Mouse (Mus musculus) kidney, postnatal 0 days (tissue): ENCODE measurements around the gene Olfr49. TPM values are rescaled to one million over a fixed set of nuclear protein-coding genes. Genes with fewer than 3 reads are reported as not detected.

Experiments used
- ATAC-seq: fragments of 200-750 bp; cut with Nextera tagmentation; replicated peaks from 2 replicates; pipeline ENCODE4 v1.8.0; 2017; ENCODE audit warnings: low read depth, moderate number of reproducible peaks, moderate TSS enrichment, moderate library complexity; ENCODE audit not compliant: low FRiP score
- DNase-seq: peaks from one replicate; pipeline ENCODE4 v3.0.0-alpha.2; 2016; ENCODE audit warnings: low spot score
- H3K27ac ChIP-seq: fragments of 300-500 bp; sonication (generic); 2 replicates; pipeline ENCODE4 v1.5.1; 2014; ENCODE audit warnings: mild to moderate bottlenecking
- H3K27me3 ChIP-seq: fragments of 300-500 bp; sonication (generic); 2 replicates; pipeline ENCODE4 v1.6.1; 2014; ENCODE audit warnings: low read length, mixed read lengths; ENCODE audit not compliant: insufficient read depth
- H3K36me3 ChIP-seq: fragments of 300-500 bp; sonication (generic); 2 replicates; pipeline ENCODE4 v1.6.1; 2014; ENCODE audit warnings: low read length, mixed read lengths; ENCODE audit not compliant: insufficient read depth
- H3K4me1 ChIP-seq: fragments of 300-500 bp; sonication (generic); replicated peaks from 2 replicates; pipeline ENCODE4 v1.6.1; 2014; ENCODE audit warnings: antibody characterized with exemption, low read length, mixed read lengths; ENCODE audit not compliant: insufficient read depth
- H3K4me2 ChIP-seq: fragments of 300-500 bp; sonication (generic); 2 replicates; pipeline ENCODE4 v1.6.1; 2014; ENCODE audit warnings: mild to moderate bottlenecking, low read length, moderate library complexity, mixed read lengths
- H3K4me3 ChIP-seq: fragments of 300-500 bp; sonication (generic); replicated peaks from 2 replicates; pipeline ENCODE4 v1.5.1; 2014; ENCODE audit warnings: low read depth, low read length
- H3K9ac ChIP-seq: fragments of 300-500 bp; sonication (generic); 2 replicates; pipeline ENCODE4 v1.6.1; 2014; ENCODE audit warnings: low read depth, low read length
- H3K9me3 ChIP-seq: fragments of 300-500 bp; sonication (generic); replicated peaks from 2 replicates; pipeline ENCODE4 v1.6.1; 2016; ENCODE audit warnings: low read length, inconsistent platforms, mixed read lengths
- CTCF ChIP-seq: IDR thresholded peaks from 2 replicates; pipeline ENCODE4 v1.5.1; 2016; ENCODE audit warnings: antibody characterized with exemption, low read depth, mild to moderate bottlenecking, moderate library complexity
- WGBS: fragments of 180-500 bp; shearing (Covaris S2); extraction: QIAGEN DNeasy Blood & Tissue Kit; methylation state at CpG from one replicate; pipeline ENCODE4 v1.1.7; 2014; 5-methylcytosine and 5-hydroxymethylcytosine counted together
- polyA plus RNA-seq: library from polyadenylated mRNA; unstranded; fragments of >200 nt; fragmentation: Nextera tagmentation; extraction: Ambion mirVana; gene quantifications from 2 replicates; pipeline ENCODE4 v1.2.1, GENCODE M21; 2015

Olfr49 gene
- polyA plus RNA-seq, 1 experiment from 2014 or later, result not detected

GRCm38 (mm10) chr14:54264231-54264630 is 20.5 kb downstream of the Olfr49 start:
- Histone ChIP-seq H3K4me2 (no peak overlapping the region), H3K9me3 (no peaks in the 10 kb centered on the region), H3K4me1 (peaks cover 6% of the 10 kb centered on the region), H3K9ac (no peak overlapping the region), H3K4me3 (no peak overlapping the region), H3K27me3 (no peaks in the 10 kb centered on the region), H3K27ac (no peak overlapping the region), H3K36me3 (peaks cover 42% of the 10 kb centered on the region; the same call in 1 of the 2 replicates)
- ATAC-seq (no peak), DNase-seq (no peak)
- TF ChIP-seq CTCF, result no peak
- 84% methylated on average over 7 of the region's 7 CpGs for WGBS

GRCm38 (mm10) chr14:54263099-54263498 is 21.6 kb downstream of the Olfr49 start:
- WGBS, result 95% methylated on average over 6 of the region's 6 CpGs
- DNase-seq, result no peak

GRCm38 (mm10) chr14:54262622-54263021 is 22.1 kb downstream of the Olfr49 start:
- no peak for TF ChIP-seq CTCF
- 97% methylated on average over 8 of the region's 8 CpGs for WGBS
- Histone ChIP-seq H3K36me3 (peaks cover 30% of the 10 kb centered on the region; the same call in 1 of the 2 replicates), H3K27me3 (no peaks in the 10 kb centered on the region), H3K4me3 (no peak overlapping the region), H3K9me3 (no peaks in the 10 kb centered on the region), H3K4me2 (no peak overlapping the region), H3K27ac (no peak overlapping the region), H3K4me1 (peaks cover 6% of the 10 kb centered on the region), H3K9ac (no peak overlapping the region)
- no peak for ATAC-seq
- DNase-seq, result no peak

More at GRCm38 (mm10) chr14:54263099-54263498, 21.6 kb downstream of the Olfr49 start:
- no peak for TF ChIP-seq CTCF
- Histone ChIP-seq H3K4me1 (peaks cover 6% of the 10 kb centered on the region), H3K36me3 (peaks cover 33% of the 10 kb centered on the region; the same call in 1 of the 2 replicates), H3K9ac (no peak overlapping the region), H3K9me3 (no peaks in the 10 kb centered on the region), H3K4me3 (no peak overlapping the region), H3K27me3 (no peaks in the 10 kb centered on the region), H3K27ac (no peak overlapping the region), H3K4me2 (no peak overlapping the region)
- no peak for ATAC-seq

GRCm38 (mm10) chr14:54261386-54261785 is 23.4 kb downstream of the Olfr49 start:
- DNase-seq, result no peak
- 95% methylated on average over 2 of the region's 2 CpGs for WGBS
- H3K4me1 ChIP-seq, result peaks cover 6% of the 10 kb centered on the region
- ATAC-seq, result no peak
- H3K4me2 ChIP-seq, result no peak overlapping the region
- no peak for TF ChIP-seq CTCF
- no peak overlapping the region for H3K27ac ChIP-seq
- H3K27me3 ChIP-seq, result no peaks in the 10 kb centered on the region
- H3K9me3 ChIP-seq, result no peaks in the 10 kb centered on the region
- peaks cover 20% of the 10 kb centered on the region; the same call in 1 of the 2 replicates for H3K36me3 ChIP-seq
- H3K4me3 ChIP-seq, result no peak overlapping the region
- no peak overlapping the region for H3K9ac ChIP-seq

GRCm38 (mm10) chr14:54260196-54260595 is 24.5 kb downstream of the Olfr49 start:
- Histone ChIP-seq H3K9ac (no peak overlapping the region), H3K4me3 (peak overlapping the region; percentile 71; the same call in 1 of the 2 replicates), H3K4me2 (peak overlapping the region; percentile 83), H3K27me3 (no peaks in the 10 kb centered on the region), H3K9me3 (no peaks in the 10 kb centered on the region), H3K4me1 (peaks cover 6% of the 10 kb centered on the region), H3K36me3 (peaks cover 15% of the 10 kb centered on the region; the same call in 1 of the 2 replicates), H3K27ac (no peak overlapping the region)
- WGBS, result 61% methylated on average over 2 of the region's 2 CpGs
- ATAC-seq (no peak), DNase-seq (no peak)
- no peak for TF ChIP-seq CTCF

- H3K27me3 ChIP-seq, result no peaks in the 10 kb centered on the region
- H3K4me3 ChIP-seq, result peak overlapping the region; percentile 71
- H3K4me2 ChIP-seq, result peak overlapping the region; percentile 83
- 15% methylated on average over 8 of the region's 8 CpGs for WGBS
- no peak for TF ChIP-seq CTCF
- H3K4me1 ChIP-seq, result peaks cover 7% of the 10 kb centered on the region
- DNase-seq (no peak), ATAC-seq (no peak)
- H3K9me3 ChIP-seq, result no peaks in the 10 kb centered on the region
- H3K9ac ChIP-seq, result peak overlapping the region; percentile 71
- peak overlapping the region; percentile 86 for H3K27ac ChIP-seq
- H3K36me3 ChIP-seq, result peaks cover 11% of the 10 kb centered on the region; the same call in 1 of the 2 replicates
Observed at GRCm38 (mm10) chr14:54259722-54260085, 25.0 kb downstream of the Olfr49 start.
